Mouse (Mus musculus) ES-E14 (cell line): ENCODE results near the gene Timm8a1. TPM values are rescaled to one million over a fixed set of nuclear protein-coding genes. Genes with fewer than 3 reads are reported as not detected.
A peak's percentile ranks its signal among the peaks of the same experiment; 100 is the strongest.

ENCODE experiments used
- DNase-seq: peaks from one replicate; pipeline ENCODE4 v3.0.0-alpha.2; 2013; ENCODE audit warnings: low read depth, low spot score
- H3K27ac ChIP-seq: 2 replicates; pipeline ENCODE4 v1.5.1; 2012; ENCODE audit warnings: low read depth, mild to moderate bottlenecking, low read length, moderate library complexity, mixed read lengths; ENCODE audit not compliant: poor library complexity, insufficient read depth, severe bottlenecking
- H3K36me3 ChIP-seq: 2 replicates; pipeline ENCODE4 v1.6.1; 2012; ENCODE audit warnings: mild to moderate bottlenecking, low read length, moderate library complexity, mixed read lengths; ENCODE audit not compliant: control insufficient read depth, poor library complexity, insufficient read depth, severe bottlenecking
- H3K4me1 ChIP-seq, 2 experiments: fragments of 150-350 bp in 1 of 2; sonication (generic) in 1 of 2; 2 replicates each; pipeline ENCODE4 v1.6.1; 2012; ENCODE audit warnings: low read length in 2 of 2, mild to moderate bottlenecking in 1 of 2, mixed read lengths in 1 of 2; ENCODE audit not compliant: control insufficient read depth in 2 of 2, insufficient read depth in 2 of 2, poor library complexity in 1 of 2
- H3K4me3 ChIP-seq, 2 experiments: fragments of 150-350 bp in 1 of 2; sonication (generic) in 1 of 2; 2 replicates each; pipeline ENCODE4 v1.5.1; 2012; ENCODE audit warnings: low read length in 2 of 2, low read depth in 1 of 2, mild to moderate bottlenecking in 1 of 2, mixed read lengths in 1 of 2; ENCODE audit not compliant: insufficient read depth in 1 of 2, poor library complexity in 1 of 2, severe bottlenecking in 1 of 2
- H3K9ac ChIP-seq: 2 replicates; pipeline ENCODE4 v1.6.1; 2012; ENCODE audit warnings: low read depth, mild to moderate bottlenecking, low read length, mixed read lengths; ENCODE audit not compliant: poor library complexity, insufficient read depth, severe bottlenecking
- H3K9me3 ChIP-seq: fragments of 150-350 bp; sonication (generic); 2 replicates; pipeline ENCODE4 v1.6.1; 2012; ENCODE audit warnings: low read depth, mild to moderate bottlenecking, low read length; ENCODE audit not compliant: control insufficient read depth, insufficient read depth
- CHD2 ChIP-seq: IDR thresholded peaks from 2 replicates; pipeline ENCODE4 v1.6.1; 2014; ENCODE audit warnings: mild to moderate bottlenecking, low read depth, low read length, inconsistent platforms
- HCFC1 ChIP-seq: IDR thresholded peaks from 2 replicates; pipeline ENCODE4 v1.6.1; 2012; ENCODE audit warnings: low read length, inconsistent platforms, borderline replicate concordance; ENCODE audit not compliant: insufficient read depth
- MAFK ChIP-seq: IDR thresholded peaks from 2 replicates; pipeline ENCODE4 v1.6.1; 2014; ENCODE audit warnings: mild to moderate bottlenecking, low read depth, low read length, inconsistent platforms; ENCODE audit not compliant: insufficient read depth
- ZC3H11A ChIP-seq: IDR thresholded peaks from 2 replicates; pipeline ENCODE4 v1.6.1; 2012; ENCODE audit warnings: low read depth, mild to moderate bottlenecking, inconsistent platforms, low read length, borderline replicate concordance
- ZNF384 ChIP-seq: IDR thresholded peaks from 2 replicates; pipeline ENCODE4 v1.6.1; 2012; ENCODE audit warnings: low read depth, low read length, inconsistent platforms
- in situ Hi-C, 2 experiments: fragments of 600-800 bp; cut with MboI; formaldehyde crosslinking; loops; one replicate each; pipeline ENCODE4 v1.15.1; 2025; ENCODE audit warnings: low sequenced_read_pairs in 2 of 2, inconsistent platforms in 1 of 2; ENCODE audit not compliant: unreplicated experiment in 2 of 2
- total RNA-seq: library from RNA; depleted of rRNA; stranded (reverse); fragments of 300-350 nt; gene quantifications from 2 replicates; pipeline ENCODE4 v1.2.3, GENCODE M21; 2012

The Timm8a1 gene
- total RNA-seq, 1 experiment, result 42.4 TPM

DNA sequence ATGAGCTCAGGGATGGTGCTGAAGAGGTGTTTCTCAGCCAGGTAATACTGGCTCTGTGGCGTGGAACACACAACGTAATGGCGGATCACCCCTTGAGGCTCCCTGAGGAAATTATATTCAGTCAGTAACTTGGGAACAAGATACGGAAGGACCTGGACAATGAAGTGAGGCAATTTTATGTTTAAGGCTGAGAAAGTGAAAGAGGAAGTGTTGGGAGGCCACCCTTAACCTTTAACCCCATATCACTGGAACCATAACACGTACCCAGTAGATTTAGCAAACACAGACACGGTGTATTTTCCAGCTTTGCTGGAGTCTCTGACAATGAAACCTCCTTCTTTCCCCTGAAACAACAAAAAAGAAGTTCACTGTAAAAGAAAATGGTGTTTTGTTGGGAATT lies 12.8 kb upstream of the Timm8a1 start:
- H3K9me3 ChIP-seq, result no peaks in the 10 kb centered on the region
- H3K4me3 ChIP-seq, result no peak overlapping the region
- in situ Hi-C loops, result no loop called here
- H3K9ac ChIP-seq, result no peak overlapping the region
- no peaks in the 10 kb centered on the region for H3K36me3 ChIP-seq
- no peak for TF ChIP-seq HCFC1
- no peak for TF ChIP-seq CHD2
- TF ChIP-seq ZNF384, result no peak
- TF ChIP-seq ZC3H11A, result no peak
- no peak for TF ChIP-seq MAFK
- no peak overlapping the region for H3K27ac ChIP-seq
- DNase-seq, result no peak
- no peaks in the 10 kb centered on the region for H3K4me1 ChIP-seq

- TF ChIP-seq HCFC1 (no peak), MAFK (no peak), ZNF384 (no peak), CHD2 (no peak)
- in situ Hi-C loops, result no loop called here
- Histone ChIP-seq H3K4me3 (no peak overlapping the region), H3K9me3 (no peaks in the 10 kb centered on the region), H3K27ac (no peak overlapping the region), H3K9ac (no peak overlapping the region), H3K36me3 (no peaks in the 10 kb centered on the region), H3K4me1 (no peaks in the 10 kb centered on the region)
- DNase-seq, result no peak
Measured at GRCm38 (mm10) chrX:134553326-134553725, 11.7 kb upstream of the Timm8a1 start.

- Histone ChIP-seq H3K4me3 (no peak overlapping the region), H3K9ac (no peak overlapping the region), H3K36me3 (no peaks in the 10 kb centered on the region), H3K4me1 (no peaks in the 10 kb centered on the region), H3K27ac (no peak overlapping the region), H3K9me3 (no peaks in the 10 kb centered on the region)
- in situ Hi-C loops, result no loop called here
- no peak for DNase-seq
- no peak for TF ChIP-seq MAFK
- TF ChIP-seq ZNF384, result no peak
- no peak for TF ChIP-seq CHD2
- no peak for TF ChIP-seq HCFC1
- no peak for TF ChIP-seq ZC3H11A
Measured at GRCm38 (mm10) chrX:134550903-134551302, 9.2 kb upstream of the Timm8a1 start.

DNA sequence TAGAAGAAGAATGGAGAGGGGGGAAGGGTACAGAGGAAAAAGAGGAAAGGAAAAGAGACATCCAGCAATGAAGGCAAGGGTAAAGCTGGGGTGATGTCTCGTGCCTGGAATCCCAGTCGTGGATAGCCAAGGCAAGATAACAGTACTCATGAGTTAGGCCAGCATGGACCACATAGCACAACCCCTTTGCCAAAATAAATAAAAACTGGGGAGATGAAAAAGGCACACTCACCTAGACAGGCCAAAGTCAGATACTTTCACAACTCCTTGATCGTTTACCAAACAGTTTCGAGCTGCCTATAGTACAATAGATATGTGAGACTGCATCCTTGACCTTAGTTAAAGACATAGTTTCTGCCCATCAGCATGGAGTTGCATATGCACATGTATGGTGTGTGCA lies 5.7 kb upstream of the Timm8a1 start:
- 0 out of 4 replicates have a peak, but pooled peaks cover 0 to under 1% of the 10 kb centered on the region in 2 experiments for H3K4me1 ChIP-seq
- no peak for DNase-seq
- in situ Hi-C loops, result no loop called here
- no peaks in the 10 kb centered on the region for H3K36me3 ChIP-seq
- no peak overlapping the region for H3K4me3 ChIP-seq
- no peaks in the 10 kb centered on the region for H3K9me3 ChIP-seq
- TF ChIP-seq HCFC1, result no peak
- TF ChIP-seq ZC3H11A, result no peak
- TF ChIP-seq ZNF384, result no peak
- TF ChIP-seq MAFK, result no peak
- TF ChIP-seq CHD2, result no peak
- no peak overlapping the region for H3K9ac ChIP-seq
- H3K27ac ChIP-seq, result no peak overlapping the region

DNA sequence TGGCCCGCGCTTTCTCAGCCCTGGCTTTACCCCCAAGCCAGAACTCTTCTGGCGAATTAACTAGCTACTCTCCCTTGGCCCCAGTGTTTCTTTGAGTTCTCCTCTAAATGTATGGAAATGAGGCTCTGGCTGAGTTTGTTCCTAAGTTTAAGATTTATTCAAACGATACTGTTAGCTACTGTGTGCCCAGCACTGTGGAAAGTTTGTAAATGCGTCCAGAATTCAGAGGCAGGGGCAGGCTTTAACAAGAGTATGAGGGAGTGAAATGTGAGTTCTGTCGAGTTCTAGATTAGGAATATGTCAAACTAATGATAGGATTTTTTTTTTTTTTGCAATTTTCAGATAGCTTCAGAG lies 267 bp upstream of the Timm8a1 start:
- in situ Hi-C loops, result no loop called here
- no peaks in the 10 kb centered on the region; the same call in 1 of the 2 replicates for H3K36me3 ChIP-seq
- no peak for TF ChIP-seq ZC3H11A
- TF ChIP-seq CHD2, result no peak
- TF ChIP-seq MAFK, result no peak
- TF ChIP-seq HCFC1, result no peak

More for the DNA sequence above, 267 bp upstream of the Timm8a1 start:
- Histone ChIP-seq H3K9me3 (no peaks in the 10 kb centered on the region), H3K9ac (peak overlapping the region; percentile 60; the same call in 1 of the 2 replicates), H3K4me3 (peak overlapping the region; percentile 81 to 94), H3K4me1 (0 out of 4 replicates have a peak, but pooled peaks cover 0 to 2% of the 10 kb centered on the region in 2 experiments), H3K27ac (no peak overlapping the region; the same call in 1 of the 2 replicates)
- DNase-seq, result no peak
